Mouse (Mus musculus): Measurements from ENCODE around the gene Snx20.

The Snx20 gene

GRCm38 (mm10) chr8:88603446-88603989, 32.4 kb downstream of the Snx20 start:
- no peak for DNase-seq

GRCm38 (mm10) chr8:88599491-88599890, 36.4 kb downstream of the Snx20 start:
- DNase-seq, result no peak

- no peak for DNase-seq
These were observed 37.4 kb downstream of the Snx20 start for GRCm38 (mm10) chr8:88598578-88598977.

- DNase-seq, result no peak
These were observed 39.9 kb downstream of the Snx20 start for GRCm38 (mm10) chr8:88596042-88596441.

GRCm38 (mm10) chr8:88593947-88594346, 42.0 kb downstream of the Snx20 start:
- no peak for DNase-seq

GRCm38 (mm10) chr8:88590226-88590625, 45.7 kb downstream of the Snx20 start:
- DNase-seq, result no peak

- no peak for DNase-seq
These were observed 47.6 kb downstream of the Snx20 start for GRCm38 (mm10) chr8:88588205-88588889.

GRCm38 (mm10) chr8:88583863-88584262, 52.1 kb downstream of the Snx20 start:
- no peak for DNase-seq

- DNase-seq, result no peak
These were observed 55.1 kb downstream of the Snx20 start for GRCm38 (mm10) chr8:88580785-88581184.

GRCm38 (mm10) chr8:88579668-88580330, 56.1 kb downstream of the Snx20 start:
- no peak for DNase-seq

GRCm38 (mm10) chr8:88579246-88579645, 56.7 kb downstream of the Snx20 start:
- no peak for DNase-seq

- DNase-seq, result no peak
These were observed 57.3 kb downstream of the Snx20 start for GRCm38 (mm10) chr8:88578413-88579175.

GRCm38 (mm10) chr8:88577666-88578065, 58.3 kb downstream of the Snx20 start:
- DNase-seq, result no peak

All from lung, postnatal 14 days (tissue).